Mouse (Mus musculus): Measurements from ENCODE around the gene Speer4f2. TPM values are rescaled to one million over a fixed set of nuclear protein-coding genes. Genes with fewer than 3 reads are reported as not detected.

The Speer4f2 gene
- 0.30 TPM for polyA plus RNA-seq (2014; fragmentation: Illumina TruSeq; extraction: RNeasy Lipid Tissue Mini Kit (QIAGEN cat#74804); ENCODE audit: low read depth, low replicate concordance)

GRCm38 (mm10) chr5:17372880-17373279 is at the start of gene Speer4f2:
Gene Speer4f2, plus strand, starts transcription at chr5:17373180.

Other genes with a start within 250 kb of the Speer4f2 start
- gene Speer4f1, start 102.9 kb downstream of the Speer4f2 start, polyA plus RNA-seq (2014; fragmentation: Illumina TruSeq; extraction: RNeasy Lipid Tissue Mini Kit (QIAGEN cat#74804); ENCODE audit: low read depth, low replicate concordance) = not detected
- gene Sema3c, start 201.1 kb downstream of the Speer4f2 start, polyA plus RNA-seq (2014; fragmentation: Illumina TruSeq; extraction: RNeasy Lipid Tissue Mini Kit (QIAGEN cat#74804); ENCODE audit: low read depth, low replicate concordance) = 56.9 TPM

Data from adipose tissue, adult 10 weeks (tissue).